Mouse (Mus musculus) limb, embryonic 14.5 days (tissue): Measurements from ENCODE around the gene Ccng2. TPM values are rescaled to one million over a fixed set of nuclear protein-coding genes. Genes with fewer than 3 reads are reported as not detected.

ENCODE experiments used
- ATAC-seq: fragments of 200-750 bp; cut with Nextera tagmentation; 2 replicates; pipeline ENCODE4 v1.8.0; 2017; ENCODE audit warnings: low read depth, moderate number of reproducible peaks, moderate TSS enrichment; ENCODE audit not compliant: low FRiP score
- DNase-seq: peaks from one replicate; pipeline ENCODE4 v3.0.0-alpha.2; 2015; ENCODE audit warnings: low spot score
- H3K27ac ChIP-seq: fragments of 300-500 bp; sonication (generic); replicated peaks from 2 replicates; pipeline ENCODE4 v1.5.1; 2014; ENCODE audit warnings: low read depth, mild to moderate bottlenecking, low read length, moderate library complexity, mixed read lengths
- H3K27me3 ChIP-seq: fragments of 300-500 bp; sonication (generic); 2 replicates; pipeline ENCODE4 v1.6.1; 2014; ENCODE audit warnings: low read length, mixed read lengths; ENCODE audit not compliant: control insufficient read depth, insufficient read depth
- H3K36me3 ChIP-seq: fragments of 300-500 bp; sonication (generic); 2 replicates; pipeline ENCODE4 v1.6.1; 2014; ENCODE audit warnings: mild to moderate bottlenecking, low read length, moderate library complexity, mixed read lengths; ENCODE audit not compliant: control insufficient read depth, insufficient read depth
- H3K4me1 ChIP-seq: fragments of 300-500 bp; sonication (generic); 2 replicates; pipeline ENCODE4 v1.6.1; 2014; ENCODE audit warnings: antibody characterized with exemption, low read length, mixed read lengths; ENCODE audit not compliant: control insufficient read depth, insufficient read depth
- H3K4me2 ChIP-seq: fragments of 300-500 bp; sonication (generic); replicated peaks from 2 replicates; pipeline ENCODE4 v1.6.1; 2014; ENCODE audit warnings: low read depth, mild to moderate bottlenecking, low read length, moderate library complexity; ENCODE audit not compliant: severe bottlenecking
- H3K4me3 ChIP-seq: fragments of 300-500 bp; sonication (generic); replicated peaks from 2 replicates; pipeline ENCODE4 v1.5.1; 2014; ENCODE audit warnings: low read length
- H3K9ac ChIP-seq: fragments of 300-500 bp; sonication (generic); 2 replicates; pipeline ENCODE4 v1.6.1; 2014; ENCODE audit warnings: mild to moderate bottlenecking, low read depth, low read length, moderate library complexity; ENCODE audit not compliant: severe bottlenecking
- H3K9me3 ChIP-seq: fragments of 300-500 bp; sonication (generic); 2 replicates; pipeline ENCODE4 v1.6.1; 2016; ENCODE audit warnings: low read length; ENCODE audit not compliant: control insufficient read depth
- POLR2A ChIP-seq: fragments of 200-500 bp; IDR thresholded peaks from 2 replicates; pipeline ENCODE4 v1.8.0; 2012; ENCODE audit warnings: inconsistent platforms, mild to moderate bottlenecking, moderate library complexity, borderline replicate concordance; ENCODE audit not compliant: insufficient read depth, insufficient read length; ENCODE audit errors: extremely low read depth
- WGBS: fragments of 180-500 bp; shearing (Covaris S2); extraction: QIAGEN DNeasy Blood & Tissue Kit; methylation state at CpG from one replicate; pipeline ENCODE4 v1.1.7; 2014; 5-methylcytosine and 5-hydroxymethylcytosine counted together
- polyA plus RNA-seq, 2 experiments: library from polyadenylated mRNA; depleted of rRNA in 1 of 2; stranded (reverse) in 1 of 2; unstranded in 1 of 2; fragments of >200 nt; fragmentation: Nextera tagmentation in 1 of 2; extraction: Ambion mirVana in 1 of 2; gene quantifications; 2 replicates each; pipeline versions ENCODE4 v1.2.1 to v1.2.3; 2012 to 2014

Ccng2 gene
- polyA plus RNA-seq, 2 experiments = 48.2 to 60.4 TPM

GRCm38 (mm10) chr5:93288553-93288952 lies 21.5 kb downstream of the Ccng2 start:
- Histone ChIP-seq H3K27ac (no peak overlapping the region), H3K9ac (no peak overlapping the region), H3K4me2 (no peak overlapping the region), H3K27me3 (no peaks in the 10 kb centered on the region), H3K4me1 (no peaks in the 10 kb centered on the region), H3K36me3 (no peaks in the 10 kb centered on the region), H3K4me3 (no peak overlapping the region), H3K9me3 (no peaks in the 10 kb centered on the region)
- TF ChIP-seq POLR2A = no peak
- ATAC-seq = no peak
- DNase-seq = no peak

GRCm38 (mm10) chr5:93290282-93290681 lies 23.2 kb downstream of the Ccng2 start:
- no peaks in the 10 kb centered on the region for H3K4me1 ChIP-seq
- H3K36me3 ChIP-seq = no peaks in the 10 kb centered on the region
- 33% methylated on average over 2 of the region's 2 CpGs for WGBS
- H3K27me3 ChIP-seq = no peaks in the 10 kb centered on the region
- no peak for TF ChIP-seq POLR2A
- H3K27ac ChIP-seq = no peak overlapping the region
- no peak overlapping the region for H3K4me2 ChIP-seq
- no peak overlapping the region for H3K4me3 ChIP-seq
- no peak overlapping the region for H3K9ac ChIP-seq
- H3K9me3 ChIP-seq = no peaks in the 10 kb centered on the region
- ATAC-seq (no peak), DNase-seq (no peak)

- Histone ChIP-seq H3K36me3 (no peaks in the 10 kb centered on the region), H3K4me2 (no peak overlapping the region), H3K4me1 (no peaks in the 10 kb centered on the region), H3K9ac (no peak overlapping the region), H3K9me3 (peaks cover 2% of the 10 kb centered on the region; the same call in 1 of the 2 replicates), H3K27ac (no peak overlapping the region), H3K4me3 (no peak overlapping the region), H3K27me3 (no peaks in the 10 kb centered on the region)
- WGBS = 74% methylated on average over 5 of the region's 5 CpGs
- TF ChIP-seq POLR2A = no peak
- DNase-seq (no peak), ATAC-seq (no peak)
Measured at GRCm38 (mm10) chr5:93296341-93296746, 29.3 kb downstream of the Ccng2 start.

DNA sequence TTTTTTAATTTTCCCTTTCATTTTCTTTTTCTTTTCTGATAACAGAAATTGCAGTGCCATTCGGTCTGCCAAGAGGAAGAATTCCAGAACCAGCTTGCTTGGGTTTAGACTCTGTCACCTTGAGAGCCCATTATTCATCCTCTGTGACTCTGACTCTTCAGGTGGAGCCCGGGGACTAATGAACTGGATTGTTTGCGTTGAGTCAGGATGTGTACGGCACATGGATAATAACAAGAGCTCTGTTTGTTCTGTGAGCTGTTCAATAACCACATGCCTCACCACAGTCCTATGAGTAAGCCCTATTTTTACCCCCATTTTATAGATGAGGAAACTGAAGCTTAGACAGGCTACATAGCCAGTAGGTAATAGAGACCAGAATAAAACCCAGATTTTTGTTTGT lies 29.7 kb downstream of the Ccng2 start:
- Histone ChIP-seq H3K36me3 (no peaks in the 10 kb centered on the region), H3K9ac (no peak overlapping the region), H3K27ac (no peak overlapping the region), H3K4me3 (no peak overlapping the region), H3K4me1 (no peaks in the 10 kb centered on the region), H3K4me2 (no peak overlapping the region), H3K27me3 (no peaks in the 10 kb centered on the region), H3K9me3 (peaks cover 5% of the 10 kb centered on the region; the same call in 1 of the 2 replicates)
- no peak for TF ChIP-seq POLR2A
- WGBS = 77% methylated on average over 4 of the region's 4 CpGs
- no peak for DNase-seq
- no peak for ATAC-seq

DNA sequence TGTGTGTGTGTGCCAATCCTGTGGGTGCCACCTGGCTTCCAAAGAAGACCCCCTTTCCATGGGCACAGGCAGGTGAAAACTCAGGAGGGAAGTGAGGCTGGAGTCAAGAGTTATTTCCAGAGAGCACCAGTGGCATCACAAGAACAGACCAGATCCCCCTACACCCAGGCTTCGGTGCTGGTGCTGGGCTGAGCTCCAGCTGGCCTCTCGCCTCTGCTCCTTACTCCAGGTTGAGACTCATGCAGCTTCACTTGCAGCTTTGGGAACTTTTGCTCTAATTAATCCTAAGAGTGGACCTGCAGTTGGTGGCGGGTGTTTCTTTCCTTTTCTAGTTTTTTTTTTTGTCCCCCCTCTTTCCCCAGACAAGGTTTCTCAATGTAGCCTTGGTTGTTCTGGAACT lies 30.3 kb downstream of the Ccng2 start:
- TF ChIP-seq POLR2A = no peak
- Histone ChIP-seq H3K36me3 (no peaks in the 10 kb centered on the region), H3K9me3 (peaks cover 5% of the 10 kb centered on the region; the same call in 1 of the 2 replicates), H3K4me1 (no peaks in the 10 kb centered on the region), H3K4me3 (no peak overlapping the region), H3K9ac (no peak overlapping the region), H3K27ac (no peak overlapping the region), H3K4me2 (no peak overlapping the region), H3K27me3 (no peaks in the 10 kb centered on the region)
- WGBS = 100% methylated on average over 3 of the region's 3 CpGs
- DNase-seq (no peak), ATAC-seq (no peak)
